Mouse (Mus musculus) liver, postnatal 0 days (tissue): ENCODE measurements around the gene Arl13b.

ENCODE experiments used
- CTCF ChIP-seq: sonication (generic); IDR thresholded peaks from 2 replicates; pipeline ENCODE4 v1.5.1; 2016; ENCODE audit warnings: antibody characterized with exemption, low read depth
- EP300 ChIP-seq: IDR thresholded peaks from 2 replicates; pipeline ENCODE4 v1.6.1; 2016; ENCODE audit warnings: antibody characterized with exemption, low read depth, mild to moderate bottlenecking

GRCm38 (mm10) chr16:62857498-62857897, 10.7 kb upstream of the Arl13b start:
- TF ChIP-seq CTCF (no peak), EP300 (no peak)
